Mouse (Mus musculus) ovary, adult 10 weeks (tissue): ENCODE measurements around the gene Galk1. TPM values are rescaled to one million over a fixed set of nuclear protein-coding genes. Genes with fewer than 3 reads are reported as not detected.

Experiments used
- polyA plus RNA-seq: library from polyadenylated mRNA; stranded (reverse); fragments of 350-450 nt; fragmentation: Illumina TruSeq; extraction: RNeasy Lipid Tissue Mini Kit (QIAGEN cat#74804); gene quantifications from one replicate; pipeline ENCODE4 v1.2.3, GENCODE M21; 2014

Gene Galk1
- polyA plus RNA-seq = not detected

DNA sequence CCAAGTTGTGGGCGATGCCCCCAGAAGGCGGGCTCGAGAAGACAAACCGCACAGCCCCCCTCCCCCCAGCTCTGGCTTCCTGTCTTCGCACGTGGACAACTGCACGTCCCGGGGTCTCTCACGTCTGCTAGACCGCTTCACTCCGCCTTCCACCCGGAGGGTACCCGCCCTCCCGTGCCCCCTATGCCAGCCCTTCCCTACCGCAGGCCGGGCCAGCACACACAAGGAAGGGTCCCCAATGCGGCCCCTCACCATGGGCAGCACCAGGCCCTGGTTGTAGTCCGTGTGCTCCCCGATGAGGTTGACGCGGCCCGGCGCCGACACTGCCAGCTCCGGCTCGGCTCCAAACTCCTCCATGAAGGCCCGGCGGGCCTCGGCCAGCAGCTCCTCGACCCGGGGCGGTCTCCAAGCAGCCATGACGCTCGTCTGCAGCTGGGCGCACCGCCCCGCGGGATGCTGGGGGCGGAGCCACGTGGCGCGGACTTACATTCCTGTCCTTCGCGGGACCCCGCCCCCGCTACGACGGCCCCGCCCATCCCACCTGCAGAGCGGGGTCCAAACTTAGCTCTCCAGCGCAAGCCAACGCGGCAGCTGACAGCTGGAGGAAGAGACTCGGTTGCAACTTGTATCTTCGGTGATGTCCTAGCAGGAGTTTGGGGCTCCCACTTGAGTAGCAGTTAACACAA lies at the start of gene Galk1:
Galk1 (minus strand) TSS at position 458 of the 686 bp plus-strand sequence.

DNA sequence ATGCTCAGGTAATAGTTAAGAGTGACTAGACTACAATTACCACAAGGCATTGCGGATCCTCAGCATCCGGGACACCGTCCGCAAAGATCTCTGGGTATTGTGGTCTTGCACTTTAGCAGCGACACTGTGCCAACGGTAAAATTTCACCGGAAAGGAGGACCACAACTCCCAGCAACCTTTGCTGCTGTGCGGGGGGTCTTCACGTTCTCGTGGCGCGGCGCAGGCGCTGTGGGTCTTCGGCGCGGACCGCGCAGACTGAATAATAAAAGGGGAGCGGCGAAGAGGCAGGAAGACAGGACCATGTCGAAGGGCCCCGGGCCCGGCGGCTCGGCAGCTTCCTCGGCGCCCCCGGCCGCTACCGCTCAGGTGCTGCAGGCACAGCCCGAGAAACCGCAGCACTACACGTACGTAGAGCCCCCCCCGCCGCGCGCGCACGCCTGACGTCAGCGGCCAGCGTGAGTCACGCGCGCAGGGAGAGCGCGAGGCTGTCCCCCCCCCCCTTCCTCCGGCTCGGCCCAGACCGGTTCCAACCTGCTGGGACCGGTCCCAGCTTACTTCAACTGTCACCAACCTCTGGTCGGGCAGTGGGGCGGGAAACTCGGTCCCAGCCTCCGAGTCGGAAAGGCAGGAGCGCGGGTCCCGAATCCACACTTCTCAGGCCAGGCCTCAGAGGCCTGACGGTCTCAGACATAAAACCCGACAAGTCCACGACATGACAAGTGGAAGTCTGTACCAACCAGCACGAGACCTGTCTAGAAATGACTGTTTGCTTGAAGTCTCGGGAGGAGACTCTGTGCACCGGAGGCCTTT lies 17.8 kb upstream of the Galk1 start, which contains the start of gene Unk:
Unk (plus strand) TSS at position 235 of the 810 bp plus-strand sequence.

DNA sequence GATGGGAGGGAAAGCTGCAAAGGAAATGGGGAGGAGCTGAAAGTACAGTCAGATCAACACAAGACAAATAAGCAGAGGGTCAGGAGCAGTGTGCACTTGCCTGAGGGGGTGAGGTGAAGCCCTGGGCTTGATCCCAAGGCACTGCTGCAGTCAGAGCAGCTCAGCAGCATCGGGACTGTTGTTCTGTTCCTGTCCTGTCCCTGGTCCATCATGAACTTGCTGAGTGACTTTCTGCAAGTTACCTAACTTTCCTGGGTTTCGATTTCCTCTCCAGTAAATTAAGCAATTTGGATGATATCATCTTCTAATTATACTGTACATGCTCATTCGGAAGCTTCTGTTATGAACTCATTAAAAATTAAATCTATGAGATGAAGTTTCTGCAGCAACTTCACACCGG lies 15.2 kb upstream of the Galk1 start, which contains the start of gene H3f3b:
H3f3b (minus strand) TSS at position 207 of the 400 bp plus-strand sequence.

DNA sequence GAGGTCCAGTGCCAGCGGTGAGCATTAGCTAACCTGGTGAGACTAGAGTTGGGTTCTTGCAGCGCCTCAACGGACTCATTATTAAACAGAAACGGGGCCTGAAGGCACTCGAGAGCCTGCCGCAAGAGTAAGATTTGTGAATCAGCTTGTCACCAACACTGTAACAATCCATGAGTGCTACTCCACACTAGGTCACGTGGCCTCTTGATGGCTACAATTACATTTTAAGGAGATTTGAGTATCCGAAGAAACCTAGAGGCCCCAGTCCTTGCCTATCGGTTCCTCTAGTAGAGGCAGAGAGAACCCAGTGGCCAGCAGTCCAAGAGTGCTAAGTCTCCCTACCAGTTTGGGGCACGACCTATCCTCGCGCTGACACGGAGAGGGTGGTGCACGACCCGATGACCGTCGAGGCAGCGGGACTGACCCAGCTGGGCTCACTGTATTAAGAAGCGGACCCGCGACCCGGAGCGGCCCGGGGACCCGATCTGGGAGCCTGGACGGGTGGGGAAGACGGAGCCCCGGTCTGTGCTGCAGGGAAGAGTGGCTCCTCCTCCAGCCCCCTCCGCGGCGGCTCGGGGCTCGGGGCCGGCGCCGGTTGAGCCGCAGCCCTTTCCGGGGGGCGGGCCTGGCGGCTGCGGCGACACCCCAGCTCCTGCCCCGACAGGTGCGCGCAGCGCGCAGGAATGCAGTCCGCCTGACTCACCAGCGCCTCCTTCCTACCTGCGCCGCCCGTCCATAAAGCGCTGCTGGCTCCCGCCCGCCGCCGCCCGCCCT lies 38.0 kb downstream of the Galk1 start, which contains the start of gene Itgb4:
Itgb4 (plus strand) TSS at position 401 of the 774 bp plus-strand sequence.

Other genes starting within 250 kb of the Galk1 start
- gene Tmem94, start 247.3 kb downstream of the Galk1 start, polyA plus RNA-seq = 1.1 TPM
- gene Caskin2, start 199.1 kb downstream of the Galk1 start, polyA plus RNA-seq = 0.51 TPM
- not detected for gene Tsen54, start 198.0 kb downstream of the Galk1 start, polyA plus RNA-seq
- 2.3 TPM for gene Llgl2, start 188.7 kb downstream of the Galk1 start, polyA plus RNA-seq
- not detected for gene Myo15b, start 154.3 kb downstream of the Galk1 start, polyA plus RNA-seq
- not detected for gene Smim5, start 112.8 kb downstream of the Galk1 start, polyA plus RNA-seq
- gene Smim6, start 100.7 kb downstream of the Galk1 start, polyA plus RNA-seq = not detected
- 12.8 TPM for gene Sap30bp, start 79.4 kb downstream of the Galk1 start, polyA plus RNA-seq
- gene Recql5, start 79.2 kb downstream of the Galk1 start, polyA plus RNA-seq = 1.7 TPM
- gene Itgb4, start 38.0 kb downstream of the Galk1 start, polyA plus RNA-seq = not detected
- 1,980 TPM for gene H3f3b, start 15.2 kb upstream of the Galk1 start, polyA plus RNA-seq
- gene Unk, start 17.6 kb upstream of the Galk1 start, polyA plus RNA-seq = 2.9 TPM
- gene Unc13d, start 65.2 kb upstream of the Galk1 start, polyA plus RNA-seq = 0.23 TPM
- 15.5 TPM for gene Wbp2, start 74.3 kb upstream of the Galk1 start, polyA plus RNA-seq
- gene Trim47, start 114.5 kb upstream of the Galk1 start, polyA plus RNA-seq = not detected
- 4.9 TPM for gene Trim65, start 118.4 kb upstream of the Galk1 start, polyA plus RNA-seq
- gene Mrpl38, start 126.1 kb upstream of the Galk1 start, polyA plus RNA-seq = 1.3 TPM
- 14.4 TPM for gene Fbf1, start 155.4 kb upstream of the Galk1 start, polyA plus RNA-seq
- gene Ten1, start 186.1 kb upstream of the Galk1 start, polyA plus RNA-seq = 1.7 TPM
- gene Acox1, start 186.3 kb upstream of the Galk1 start, polyA plus RNA-seq = 40.9 TPM
- gene Evpl, start 225.4 kb upstream of the Galk1 start, polyA plus RNA-seq = not detected